Mouse (Mus musculus) urinary bladder, postnatal 10 days (tissue): ENCODE measurements at regions not wholly inside any gene's neighbourhood (a gene's known extent, or its start where the extent isn't known, plus 50 kb on each side); places are given as distances from the start of the nearest gene placed in this dataset.

Experiments used
- DNase-seq: peaks from one replicate; pipeline ENCODE4 v3.0.0; 2022; ENCODE audit warnings: low spot score

DNA sequence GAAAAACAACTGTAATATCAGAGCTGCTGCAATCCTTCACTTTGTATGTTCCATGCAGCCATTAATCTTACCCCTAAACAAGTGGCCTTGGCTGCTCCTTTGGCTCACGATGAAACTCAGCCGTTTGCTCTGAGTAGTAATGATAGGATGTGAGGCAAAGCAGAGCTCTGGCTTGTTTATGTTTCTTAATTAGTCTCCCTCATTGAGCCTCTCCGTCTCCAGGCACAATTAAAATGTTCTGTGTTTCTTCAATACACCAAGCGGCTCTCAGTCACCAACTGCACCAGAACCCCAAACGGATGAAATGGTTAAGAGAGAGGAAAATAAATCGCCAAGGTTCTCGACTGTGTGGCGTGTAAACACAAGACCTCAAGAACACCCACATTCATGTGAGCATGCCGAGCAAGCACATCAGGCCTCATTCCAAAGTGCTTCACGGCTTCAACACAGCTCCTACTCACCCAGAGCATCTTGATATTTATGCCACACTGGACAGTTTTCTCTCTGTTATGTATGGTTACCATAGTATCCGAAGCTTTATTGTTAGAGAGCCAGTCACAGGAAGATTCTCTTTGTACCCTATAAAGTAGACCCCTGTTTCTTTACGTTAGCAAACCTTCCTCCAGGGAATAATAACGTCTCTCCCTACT is 280.4 kb downstream of the Lyplal1 start:
- DNase-seq: no peak

DNA sequence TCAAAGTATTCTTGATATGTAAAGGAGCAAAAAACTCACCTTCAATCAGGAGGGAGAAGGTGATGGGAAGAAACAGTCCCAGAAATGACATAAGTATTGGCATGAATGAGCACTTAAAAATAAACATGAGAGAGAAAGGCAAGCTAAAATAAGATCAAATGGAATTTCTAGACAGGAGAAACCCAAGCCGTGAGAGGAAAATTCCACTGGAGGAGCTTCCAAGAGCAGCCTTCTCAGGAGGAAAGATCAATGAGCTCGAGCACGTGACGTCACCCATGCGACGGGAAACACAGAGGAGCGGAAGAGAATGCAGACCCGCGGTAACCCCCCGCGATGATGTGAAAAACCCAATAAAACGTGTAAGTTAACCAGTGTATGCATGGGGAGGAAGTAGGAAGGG is 274.6 kb downstream of the Lyplal1 start:
- DNase-seq: no peak

DNA sequence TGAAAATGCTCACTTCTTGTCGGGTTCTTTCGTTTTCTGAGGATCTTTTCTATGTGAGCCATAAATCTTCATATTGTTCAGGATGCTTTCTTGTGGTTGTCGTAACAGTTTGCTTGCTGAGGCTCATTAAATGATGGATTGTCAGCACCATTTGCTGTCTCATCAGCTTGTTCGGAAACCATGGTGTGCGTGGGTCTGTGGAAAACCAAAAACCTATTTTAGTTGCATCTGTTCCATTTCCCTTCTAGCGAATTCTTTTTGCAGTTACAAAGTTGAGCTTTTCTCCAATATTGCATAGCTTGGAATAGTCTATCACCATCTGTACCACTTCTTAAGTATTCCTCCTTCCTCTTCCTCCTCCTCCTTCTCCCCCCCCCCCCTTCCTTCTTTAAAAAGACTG is 269.9 kb downstream of the Lyplal1 start:
- no peak for DNase-seq

DNA sequence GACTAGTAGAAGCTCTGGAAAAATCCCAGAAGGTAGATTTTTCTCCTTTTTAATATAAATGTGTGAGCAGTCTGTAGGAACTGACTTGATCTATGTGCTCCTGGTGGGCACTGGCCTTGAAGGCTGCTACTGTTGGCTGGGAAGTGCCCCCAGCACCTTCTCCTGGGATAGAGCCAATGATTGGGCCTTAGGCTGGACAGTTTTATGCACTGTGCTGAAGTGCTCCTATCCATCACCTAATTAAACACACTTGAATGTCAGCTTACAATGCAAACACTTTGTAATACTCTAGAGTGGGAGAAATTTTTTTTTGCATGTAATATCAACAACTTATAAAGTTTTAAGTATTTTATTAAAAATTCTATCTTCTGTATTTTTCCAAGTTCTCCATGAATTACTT is 266.5 kb downstream of the Lyplal1 start:
- no peak for DNase-seq

DNA sequence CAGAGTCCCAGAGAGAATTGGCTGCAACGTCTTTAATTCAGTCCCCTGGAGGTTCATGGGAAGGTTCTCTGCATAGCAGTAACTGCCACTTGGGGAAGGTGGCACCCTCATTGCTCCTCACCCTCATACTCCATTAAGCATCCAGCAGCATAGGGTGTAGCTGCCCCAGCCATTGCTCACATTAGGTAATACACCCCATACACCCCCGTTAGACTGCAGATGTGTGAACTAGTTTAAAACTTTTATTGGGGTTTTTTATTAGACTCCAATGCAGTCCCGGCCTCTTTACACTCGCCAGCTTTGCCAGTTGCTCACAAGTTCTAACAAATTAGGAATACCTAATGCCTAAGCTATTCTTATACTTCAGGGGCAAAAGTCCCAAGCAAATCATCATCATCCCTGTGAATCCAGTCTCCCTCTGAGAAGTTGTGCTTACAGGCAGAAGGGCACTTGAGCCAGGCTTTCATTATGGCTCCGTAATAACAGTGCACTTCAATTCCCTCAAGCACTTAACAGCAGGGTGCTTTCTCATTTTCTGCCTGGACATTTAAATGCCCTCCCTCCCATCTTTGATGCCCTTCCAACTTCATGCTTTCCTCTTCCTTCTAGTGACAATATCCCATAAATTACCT is 265.7 kb downstream of the Lyplal1 start:
- no peak for DNase-seq

DNA sequence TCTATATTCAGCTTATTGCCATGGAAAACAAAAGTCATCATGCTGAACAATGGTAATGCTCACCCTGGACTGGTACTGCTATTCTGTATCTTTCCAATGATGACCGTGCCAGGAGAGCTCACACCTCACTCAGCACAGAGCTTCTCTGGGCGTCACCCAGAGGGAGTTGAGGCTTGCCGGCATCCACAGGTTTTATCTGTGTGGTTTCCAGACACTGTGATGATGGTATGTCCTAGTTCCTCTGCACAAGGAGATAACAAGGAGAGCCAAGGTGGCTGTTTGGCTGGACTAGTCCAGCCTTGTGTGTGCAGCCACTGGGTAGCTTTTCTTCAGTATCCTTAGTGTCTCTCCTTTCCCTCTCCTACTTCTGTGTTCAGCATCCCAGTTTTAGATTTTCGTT is 255.4 kb downstream of the Lyplal1 start:
- no peak for DNase-seq

DNA sequence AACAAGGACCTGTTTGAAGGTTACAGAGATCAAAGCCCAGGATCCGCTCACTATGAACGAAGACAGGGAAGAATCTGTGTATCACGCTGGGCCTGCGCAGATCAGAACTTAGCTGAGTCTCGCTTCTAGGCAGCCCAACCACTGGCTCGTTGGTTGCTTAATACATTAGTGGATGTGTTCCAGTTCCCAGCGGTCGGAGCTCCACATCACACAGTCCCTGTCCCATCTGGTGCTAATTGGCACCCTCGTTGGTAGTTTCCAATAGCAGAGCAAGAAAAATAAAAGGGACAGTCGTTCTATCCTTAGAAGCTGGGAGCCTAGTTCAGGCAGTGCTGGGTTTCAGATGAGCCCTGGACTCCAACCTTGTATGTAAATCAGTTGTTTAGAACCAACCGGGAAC is 251.2 kb downstream of the Lyplal1 start:
- DNase-seq: no peak

DNA sequence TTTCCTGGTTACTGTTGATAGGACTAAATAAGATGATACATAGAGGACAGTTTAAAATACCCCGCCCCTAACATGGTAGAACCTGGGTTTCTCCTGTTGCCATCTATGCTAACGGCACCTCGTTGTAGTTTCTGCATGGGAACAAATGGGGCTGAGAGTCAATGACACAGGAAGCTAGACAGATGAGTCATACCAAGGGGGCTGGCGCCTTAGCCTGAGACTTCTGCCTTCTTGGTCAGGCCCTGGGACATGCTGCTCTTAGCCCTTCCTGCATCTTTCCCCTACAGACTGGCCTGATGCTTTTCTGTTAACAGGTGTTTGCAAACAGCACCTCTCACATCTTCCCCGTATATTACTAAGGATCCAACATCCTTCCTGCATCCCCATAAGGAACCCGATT is 250.5 kb downstream of the Lyplal1 start:
- no peak for DNase-seq

DNA sequence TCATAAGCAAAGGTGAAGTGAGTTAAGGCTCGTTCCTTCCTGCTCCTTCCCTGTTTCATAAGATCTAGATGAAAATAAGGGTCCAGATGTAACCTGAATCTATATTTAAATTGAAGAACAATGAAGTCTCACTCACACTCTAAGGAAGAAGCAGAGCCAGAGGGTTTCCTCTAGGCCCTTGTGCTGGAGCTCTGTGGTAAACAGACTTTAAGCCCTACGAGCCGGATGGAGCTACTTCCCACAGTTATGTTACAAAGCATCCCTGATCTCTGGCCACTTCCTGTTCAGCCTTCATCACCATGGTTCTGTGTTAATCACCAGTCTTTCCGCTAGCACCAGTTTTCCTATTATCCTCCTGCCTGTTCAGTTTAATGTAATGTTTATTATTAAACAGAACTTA is 250.1 kb downstream of the Lyplal1 start:
- DNase-seq: no peak

DNA sequence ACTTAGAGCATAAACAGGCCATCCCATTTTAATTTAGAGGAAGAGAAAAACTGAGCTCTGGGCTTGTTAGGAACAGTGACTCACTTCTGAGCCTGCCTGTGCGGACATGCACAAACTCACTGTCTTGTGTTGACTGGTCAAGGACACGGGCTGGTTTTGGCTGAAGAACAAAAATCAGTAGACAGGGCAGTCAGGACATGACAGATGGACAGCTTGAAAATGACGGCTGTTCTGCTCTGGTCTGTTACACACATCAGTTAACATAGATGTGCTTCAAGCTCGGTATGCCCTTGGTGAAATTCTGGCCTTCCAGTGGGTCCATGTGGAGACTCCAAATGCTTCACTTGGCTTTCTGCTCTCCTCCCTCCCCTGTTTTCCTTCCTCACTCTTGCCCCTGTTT is 248.4 kb downstream of the Lyplal1 start:
- no peak for DNase-seq

DNA sequence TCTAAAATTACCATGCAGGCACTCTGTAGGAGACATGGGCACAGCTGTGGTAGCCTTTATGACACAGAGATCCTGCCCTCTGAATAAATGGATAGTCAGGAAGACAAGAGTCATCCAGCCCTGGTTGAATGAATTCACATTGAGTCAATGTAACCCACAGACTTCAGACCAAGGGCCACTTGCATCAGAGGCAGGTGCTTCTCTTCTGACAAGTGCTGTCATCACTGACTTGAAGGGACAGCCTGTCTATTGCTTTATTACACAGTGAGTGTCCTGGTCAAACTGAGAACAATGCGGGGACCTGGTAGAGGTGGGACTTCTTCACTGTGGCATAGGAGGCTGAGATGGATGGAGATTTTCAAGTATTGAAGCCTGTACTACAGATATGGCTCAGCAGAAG is 230.1 kb downstream of the Lyplal1 start:
- DNase-seq: no peak

DNA sequence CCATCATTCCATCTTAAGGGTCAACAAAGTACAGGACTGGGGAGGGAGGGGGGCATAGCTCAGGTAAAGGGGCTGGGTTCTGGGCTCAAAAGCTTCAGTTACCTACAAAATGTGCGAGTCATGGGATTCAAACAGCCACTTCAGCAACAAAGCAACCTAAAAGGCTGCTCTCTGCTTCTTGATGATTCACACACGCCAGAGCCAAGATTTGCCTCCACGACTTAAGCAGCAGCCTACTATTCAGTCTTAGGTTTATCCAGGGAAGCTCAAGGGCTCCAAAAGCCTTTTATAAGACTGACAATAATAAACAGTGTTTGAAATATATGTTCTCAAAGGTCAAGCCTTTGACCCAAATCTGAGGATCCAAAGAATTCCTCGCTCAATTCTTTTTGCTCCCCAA is 225.3 kb downstream of the Lyplal1 start:
- no peak for DNase-seq

DNA sequence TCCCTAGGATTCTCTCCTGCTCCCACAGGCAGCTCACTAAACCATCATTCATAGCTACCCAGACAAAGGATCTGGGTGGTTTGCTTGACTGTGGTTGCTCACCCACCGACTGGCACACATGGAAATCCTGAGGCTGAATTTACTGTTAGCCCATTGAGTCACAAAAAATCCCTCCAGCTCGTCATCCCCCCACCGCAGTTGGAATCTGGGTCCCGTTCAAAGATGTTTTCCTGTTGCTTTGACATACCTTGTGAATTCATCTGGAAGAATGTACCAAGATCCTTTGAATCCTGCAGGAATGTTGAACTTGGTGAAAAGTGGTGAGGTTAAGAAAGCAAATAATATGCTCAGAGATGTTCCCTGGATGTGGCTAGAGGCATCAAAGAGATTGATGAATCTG is 223.7 kb downstream of the Lyplal1 start:
- no peak for DNase-seq

DNA sequence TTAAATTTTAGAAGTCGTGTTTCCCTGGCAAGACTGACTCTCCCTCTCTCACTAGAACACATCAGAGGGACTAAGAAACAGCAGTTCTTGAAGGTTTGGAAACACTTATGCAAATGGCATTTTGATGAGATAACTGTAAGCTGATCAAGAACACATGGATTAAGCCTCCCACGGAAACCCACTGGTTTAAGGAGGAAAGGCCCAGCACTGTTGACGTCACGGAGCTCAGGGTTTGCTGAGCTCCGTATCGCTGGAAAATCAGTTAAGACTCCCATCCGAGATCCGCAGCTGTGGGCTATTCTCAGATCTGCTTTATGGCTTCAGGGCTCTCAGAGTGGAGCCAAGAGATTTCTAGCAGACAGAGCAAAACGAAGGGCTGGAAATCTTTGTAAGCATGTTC is 218.6 kb downstream of the Lyplal1 start:
- no peak for DNase-seq

DNA sequence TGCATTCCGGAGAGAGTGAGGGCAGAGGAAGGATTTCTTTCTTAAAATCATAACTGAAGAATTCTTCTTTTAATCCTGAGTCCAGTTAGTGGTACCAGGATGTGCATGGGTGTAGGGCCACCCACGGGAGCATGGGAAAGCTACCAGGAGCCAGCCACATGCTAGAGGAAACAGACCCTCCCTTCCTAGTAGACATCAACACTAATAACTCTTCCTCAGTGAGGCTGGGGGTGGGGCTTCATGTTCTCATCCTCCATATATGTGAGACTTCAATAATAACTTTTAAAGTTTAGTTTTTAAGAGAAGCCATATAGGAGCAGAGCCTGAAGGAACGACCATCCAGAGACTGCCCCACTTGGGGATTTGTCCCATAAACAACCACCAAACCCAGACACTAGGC is 216.8 kb downstream of the Lyplal1 start:
- DNase-seq: no peak

DNA sequence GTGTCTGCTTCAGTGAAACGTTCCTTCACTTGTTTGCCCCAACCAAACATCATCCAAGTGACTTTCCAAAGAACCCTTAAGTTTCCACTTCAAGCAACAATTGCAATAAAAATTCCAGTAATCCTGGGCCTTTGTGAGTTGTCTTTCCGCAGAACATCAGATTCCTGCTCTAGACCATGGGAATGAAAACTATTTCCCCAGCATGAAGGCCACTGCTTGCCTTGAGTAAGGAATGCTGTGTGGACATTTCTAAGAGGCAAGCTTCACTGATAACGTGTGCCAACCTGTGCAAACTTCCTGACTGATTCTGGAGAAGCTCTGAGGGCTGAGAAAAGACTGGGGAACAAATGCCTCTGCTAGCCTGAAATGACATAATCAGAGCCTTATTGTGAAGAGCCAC is 214.7 kb downstream of the Lyplal1 start:
- no peak for DNase-seq

DNA sequence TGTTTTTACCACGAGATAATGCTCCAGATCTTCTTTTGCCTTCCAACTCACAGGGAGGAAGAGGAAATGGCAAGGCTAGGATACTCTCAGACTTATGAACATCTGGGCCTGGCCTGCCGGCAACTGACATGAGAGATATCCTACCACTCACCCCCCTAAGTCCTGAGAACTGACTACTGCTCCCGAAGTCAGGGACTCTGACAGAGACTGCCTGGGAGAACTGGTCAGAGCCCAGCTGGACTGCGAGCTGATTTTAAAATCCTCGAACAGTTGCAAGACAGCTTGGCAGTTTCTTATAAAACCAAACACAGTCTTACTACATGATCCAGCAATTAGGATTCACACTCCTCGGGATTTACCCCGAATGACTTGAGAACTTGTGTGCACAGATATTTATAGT is 211.4 kb downstream of the Lyplal1 start:
- DNase-seq: no peak

DNA sequence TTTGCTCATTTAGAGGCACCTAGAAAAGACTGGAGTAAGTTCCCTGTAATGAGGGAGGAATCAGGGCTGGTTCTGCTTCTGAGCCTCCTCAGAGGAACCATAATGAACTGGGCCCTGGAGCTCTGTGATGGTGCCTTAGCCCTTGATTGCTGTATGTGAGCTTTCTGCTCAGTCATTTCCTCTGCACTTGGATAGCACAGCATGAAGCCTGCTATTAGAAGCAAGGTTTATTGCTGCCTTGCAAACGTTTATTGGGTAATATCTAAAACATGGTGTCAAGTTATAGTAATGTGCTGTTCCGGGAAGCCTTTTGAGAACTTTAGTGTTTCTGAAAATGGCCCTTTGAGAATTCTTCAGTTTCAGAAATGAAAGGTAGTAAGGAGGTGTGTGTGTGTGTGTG is 201.5 kb downstream of the Lyplal1 start:
- no peak for DNase-seq

DNA sequence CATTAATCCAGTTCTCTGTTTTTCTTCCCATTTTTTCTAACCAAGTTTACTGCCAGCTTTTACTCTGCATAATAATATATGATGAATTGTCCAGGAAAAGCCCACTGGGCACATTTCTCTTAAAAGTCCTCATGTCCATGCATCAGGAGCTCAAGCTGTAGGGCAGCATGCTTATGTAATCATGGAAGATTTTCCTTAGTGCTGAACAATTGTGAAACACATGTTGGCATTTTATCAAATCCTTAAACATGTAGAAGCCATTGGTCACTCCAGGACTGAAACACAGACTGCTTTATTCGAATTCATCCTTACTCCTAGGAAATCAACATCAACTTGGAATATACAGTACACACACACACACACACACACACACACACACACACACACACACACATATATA is 198.4 kb downstream of the Lyplal1 start:
- DNase-seq: no peak

DNA sequence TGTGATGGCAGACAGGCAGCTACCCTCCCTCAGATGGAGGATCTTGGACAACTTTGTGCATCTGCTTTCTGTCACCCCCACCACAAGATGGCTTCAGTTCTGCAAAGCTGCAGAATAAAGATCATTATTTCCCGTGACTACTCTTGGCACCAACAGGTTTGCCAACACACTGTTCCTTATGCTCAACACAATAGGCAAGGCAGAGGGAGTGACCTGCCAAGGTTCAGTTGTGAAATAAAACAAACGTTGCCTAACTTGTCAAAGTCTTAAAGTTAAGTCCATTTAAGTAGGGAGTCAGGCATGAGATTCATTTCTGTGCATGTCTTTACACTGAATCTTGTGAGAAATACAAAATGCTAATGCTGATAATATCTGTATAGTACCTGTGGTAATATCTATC is 193.4 kb downstream of the Lyplal1 start:
- DNase-seq: no peak

DNA sequence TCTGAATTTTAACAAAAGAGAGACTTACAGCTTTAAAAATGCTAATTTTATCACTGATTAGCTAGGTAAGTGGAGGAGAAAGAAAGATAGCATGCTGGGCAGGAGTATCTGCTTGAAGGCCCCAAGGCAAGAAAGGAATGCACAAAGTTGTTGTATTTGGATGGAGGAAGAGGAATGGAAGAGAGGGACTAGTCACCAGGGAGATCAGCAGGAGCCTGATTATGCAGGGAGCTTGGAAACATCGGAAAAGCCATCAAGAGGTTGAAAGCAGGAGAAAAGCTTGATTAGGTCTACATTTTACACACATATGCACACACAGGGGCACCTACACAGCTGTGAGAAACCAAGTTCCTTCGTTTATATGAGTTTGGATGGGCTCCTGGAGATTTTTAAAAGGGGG is 188.1 kb downstream of the Lyplal1 start:
- no peak for DNase-seq

DNA sequence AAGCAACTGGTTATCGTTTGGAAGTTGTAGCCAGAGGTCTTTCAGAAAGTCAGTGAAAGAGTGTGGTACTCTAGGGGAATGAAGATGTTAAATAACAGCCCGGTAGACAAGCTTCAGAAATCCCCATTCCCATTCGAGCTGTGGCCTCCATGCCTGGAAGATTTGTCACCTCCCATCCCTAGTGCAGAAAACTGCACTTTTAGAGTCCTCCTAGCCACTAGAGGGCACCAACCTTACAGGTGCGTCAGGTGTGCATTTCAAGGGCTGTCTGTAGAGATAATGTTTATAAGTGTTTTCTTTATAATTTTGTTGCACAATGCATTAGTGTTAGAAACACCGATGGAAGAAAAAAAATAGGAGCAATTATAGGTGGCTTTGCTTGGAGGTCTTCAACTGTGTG is 187.3 kb downstream of the Lyplal1 start:
- no peak for DNase-seq

DNA sequence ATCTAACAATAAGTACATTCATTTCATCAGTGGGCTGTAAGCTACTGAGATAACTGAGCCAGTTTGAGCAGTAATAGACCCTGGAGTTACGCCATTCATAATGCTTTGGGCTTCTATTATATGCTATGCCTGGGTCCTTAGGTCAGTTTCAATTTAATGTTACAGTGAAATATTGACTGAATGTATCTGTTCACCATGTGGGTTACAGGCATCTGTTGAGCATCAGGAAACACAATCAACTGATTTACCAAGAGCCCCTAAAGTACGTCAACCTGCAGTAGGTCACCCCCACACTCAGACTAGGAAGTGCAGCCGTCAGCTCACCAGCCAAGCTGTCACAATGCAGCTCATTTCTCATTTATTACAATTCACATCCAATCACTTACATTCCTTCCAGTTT is 183.5 kb downstream of the Lyplal1 start:
- no peak for DNase-seq

DNA sequence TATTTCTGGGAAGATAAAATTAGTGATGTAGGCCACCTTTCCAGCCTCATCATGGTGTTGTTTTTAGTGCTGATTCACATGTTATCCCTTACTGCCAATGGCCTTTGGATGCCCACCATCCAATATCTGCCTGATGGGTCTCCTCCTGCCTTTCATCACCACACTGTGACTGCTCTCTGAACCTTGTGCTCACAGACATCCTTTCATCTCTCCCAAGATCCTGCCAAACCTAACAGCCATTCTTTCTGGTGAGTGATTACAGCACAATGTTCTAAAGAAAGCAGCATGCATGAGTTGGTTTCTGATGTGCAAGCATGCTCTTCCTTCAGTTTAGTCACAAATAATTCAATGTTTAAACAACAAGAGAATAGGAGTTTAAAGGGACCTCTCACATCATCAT is 180.1 kb downstream of the Lyplal1 start:
- DNase-seq: no peak
